Mouse (Mus musculus): ENCODE data around the gene Zbtb24. TPM values are rescaled to one million over a fixed set of nuclear protein-coding genes. Genes with fewer than 3 reads are reported as not detected.
A peak's percentile ranks its signal among the peaks of the same experiment; 100 is the strongest.

The Zbtb24 gene
- total RNA-seq, 2 experiments from 2014 or later: 20.1 to 23.1 TPM

- no peak for DNase-seq
These were observed 17.1 kb downstream of the Zbtb24 start for GRCm38 (mm10) chr10:41467325-41467724.

DNA sequence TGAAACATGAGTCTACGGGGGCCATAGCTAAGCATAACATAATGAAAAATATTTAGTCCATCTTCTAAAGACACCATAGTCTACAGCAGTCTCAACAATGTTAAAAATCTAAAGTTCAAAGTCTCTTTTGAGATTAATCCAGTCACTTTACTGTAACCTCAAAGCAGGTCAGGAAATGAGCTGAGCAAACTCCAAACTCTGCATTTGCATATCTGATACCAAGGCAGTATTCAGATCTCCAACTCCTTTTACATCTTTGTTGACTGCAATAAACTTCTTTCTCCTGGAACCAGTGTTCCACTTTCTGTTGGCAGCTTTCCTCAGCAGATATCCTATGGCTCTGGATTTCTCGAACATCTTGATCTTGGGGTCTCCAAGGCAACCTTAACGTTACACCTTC is 20.5 kb downstream of the Zbtb24 start:
- DNase-seq: no peak

DNA sequence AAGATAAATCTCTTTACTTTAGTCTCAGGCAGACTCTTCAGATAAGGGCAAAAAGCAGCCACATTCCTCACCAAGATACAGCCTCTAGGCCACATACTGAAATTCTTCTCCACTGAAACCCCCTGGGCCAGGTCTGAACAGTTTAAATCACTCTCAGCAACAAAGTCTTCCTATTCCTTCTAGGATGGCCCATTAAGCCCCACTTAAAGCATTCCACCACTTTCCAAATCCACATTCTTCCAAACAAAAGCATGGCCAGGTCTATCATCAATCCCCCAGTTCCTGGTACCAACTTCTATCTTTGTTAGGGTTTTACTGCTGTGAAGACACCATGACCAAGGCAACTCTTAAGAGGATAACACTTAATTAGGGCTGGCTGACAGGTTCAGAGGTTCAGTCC is 22.4 kb downstream of the Zbtb24 start:
- no peak for DNase-seq

DNA sequence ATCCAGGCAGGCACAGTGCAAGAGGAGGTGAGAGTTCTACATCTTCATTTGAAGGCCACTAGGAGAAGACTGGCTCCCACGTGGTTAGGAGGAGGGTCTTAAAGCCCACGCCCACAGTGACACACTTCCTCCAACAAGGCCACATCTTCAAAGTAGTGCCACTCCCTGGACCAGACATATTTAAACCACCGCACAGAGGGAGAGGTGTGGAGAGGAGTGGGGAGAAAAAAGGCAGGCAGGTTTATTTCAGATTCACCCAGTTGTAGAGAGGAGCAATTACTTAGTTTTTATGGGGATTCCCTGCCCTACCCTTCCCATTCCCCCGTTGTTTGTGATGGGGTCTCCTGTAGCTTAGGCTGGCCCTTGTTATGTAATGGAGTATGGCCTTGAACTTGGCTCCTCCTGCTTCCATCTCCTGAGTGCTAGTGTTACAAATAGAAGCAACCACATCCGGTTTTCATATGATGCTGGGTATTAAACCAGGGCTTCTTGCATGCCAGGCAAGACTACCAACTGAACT is 22.8 kb downstream of the Zbtb24 start:
- DNase-seq: no peak

DNA sequence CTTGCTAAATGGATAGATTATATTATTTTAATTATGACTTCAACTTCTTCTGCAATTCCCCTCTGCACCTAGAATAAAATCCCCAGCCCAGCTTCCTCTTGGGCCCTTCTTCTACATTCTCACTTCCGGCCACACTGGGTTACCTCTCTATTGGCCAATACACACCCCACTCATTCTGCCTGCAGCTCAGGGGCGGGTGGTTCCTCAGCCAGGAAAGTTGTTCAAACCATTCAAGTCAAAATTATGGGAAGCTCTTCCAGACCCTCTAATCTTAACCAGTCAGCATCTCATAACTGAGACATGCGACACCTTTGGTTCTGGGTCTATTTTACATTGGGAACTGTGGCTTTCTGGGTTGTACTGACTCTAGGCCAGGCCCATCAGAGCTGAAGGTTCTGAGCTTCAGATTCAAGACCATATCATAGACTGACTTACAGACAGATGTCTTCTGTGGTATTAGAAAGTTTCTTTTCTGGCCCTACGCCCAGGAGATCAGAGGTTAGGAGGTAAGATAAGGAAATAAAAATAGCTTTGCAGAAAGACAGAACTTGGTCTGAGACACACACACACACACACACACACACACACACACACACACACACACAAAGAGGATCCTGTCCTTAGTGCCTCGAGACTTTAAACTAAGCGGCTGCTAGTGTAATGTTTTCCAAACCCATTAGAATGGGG is 23.7 kb downstream of the Zbtb24 start:
- no peak for DNase-seq

GRCm38 (mm10) chr10:41474981-41475391 is 24.8 kb downstream of the Zbtb24 start:
- DNase-seq: no peak

GRCm38 (mm10) chr10:41476171-41477017 is 26.2 kb downstream of the Zbtb24 start, which contains the start of gene Mical1:
Mical1 (plus strand) TSS chr10:41476314.
- peak; percentile 34 to 51 for DNase-seq

DNA sequence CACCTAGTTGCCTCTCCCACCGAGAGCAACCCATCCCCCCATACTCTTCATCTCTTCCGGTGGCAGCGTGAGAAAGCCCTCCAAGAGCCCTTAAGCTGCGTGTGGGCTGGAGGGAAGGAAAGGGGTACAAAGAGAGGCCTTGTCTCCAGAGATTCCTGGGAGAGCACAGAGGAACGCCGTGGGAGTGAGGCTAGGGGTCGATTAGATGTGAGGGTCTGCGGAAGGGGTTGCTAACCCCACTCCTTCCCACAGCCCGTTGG is 26.8 kb downstream of the Zbtb24 start:
- DNase-seq: no peak

DNA sequence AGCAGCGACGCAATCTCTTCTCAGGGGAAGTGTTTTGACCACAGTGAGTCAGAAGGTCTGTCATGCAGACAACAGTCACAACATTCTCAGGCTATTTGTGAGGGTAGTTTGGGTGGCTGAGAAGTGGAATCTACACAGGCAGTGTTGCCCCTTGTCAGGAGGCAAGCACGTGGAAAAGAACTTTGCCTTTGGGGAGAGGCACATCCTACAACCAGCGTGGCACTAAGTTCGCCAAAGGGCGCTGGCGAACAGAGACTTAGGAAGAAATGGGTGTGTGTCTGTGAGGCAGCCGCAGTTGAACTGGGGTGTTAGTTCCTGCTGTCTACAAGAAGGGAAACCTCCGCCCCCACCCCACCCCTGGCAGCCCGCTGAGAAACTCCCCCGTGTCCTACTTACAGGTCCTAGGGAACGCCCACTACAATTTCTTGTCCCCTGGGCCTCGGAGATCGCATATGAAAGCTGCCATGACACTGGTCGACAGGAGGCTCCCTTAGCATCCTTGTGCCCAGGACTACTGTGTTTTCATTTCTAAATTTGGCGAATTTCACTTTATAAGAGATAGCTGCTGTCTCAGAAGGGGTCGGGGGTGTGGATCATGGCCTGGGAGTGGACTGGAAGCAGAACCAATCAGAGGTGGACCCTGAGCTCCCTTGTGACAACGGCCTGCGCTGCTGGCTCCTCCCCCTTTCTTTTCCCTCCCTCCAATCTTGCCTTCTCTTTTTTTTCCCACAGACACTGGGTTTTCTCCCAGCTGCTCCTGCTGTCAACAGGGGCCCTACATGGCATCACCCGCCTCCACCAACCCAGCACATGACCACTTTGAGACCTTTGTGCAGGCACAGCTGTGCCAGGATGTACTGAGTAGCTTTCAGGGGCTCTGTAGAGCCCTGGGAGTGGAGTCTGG is 27.3 kb downstream of the Zbtb24 start:
- DNase-seq: peak; percentile 36 to 44

DNA sequence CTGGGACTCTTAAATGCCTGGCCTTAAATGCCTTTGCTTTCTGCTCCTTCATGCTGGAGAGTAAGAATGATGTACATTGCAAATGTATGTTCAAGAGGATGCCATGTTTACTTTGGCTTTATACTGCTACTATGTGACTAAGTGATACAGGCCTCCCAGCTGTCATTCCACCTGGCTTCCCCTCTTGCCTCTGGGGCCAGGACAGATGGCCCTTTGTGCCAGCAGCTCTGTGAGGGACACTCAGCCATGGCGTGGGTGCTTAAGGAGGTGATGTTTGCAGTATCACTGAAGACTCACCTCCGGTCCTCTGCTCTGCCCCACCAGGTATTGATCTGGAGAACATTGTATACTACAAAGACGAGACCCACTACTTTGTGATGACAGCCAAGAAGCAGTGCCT is 29.8 kb downstream of the Zbtb24 start:
- no peak for DNase-seq

- no peak for DNase-seq
These were observed 31.0 kb downstream of the Zbtb24 start for GRCm38 (mm10) chr10:41480938-41481880.

DNA sequence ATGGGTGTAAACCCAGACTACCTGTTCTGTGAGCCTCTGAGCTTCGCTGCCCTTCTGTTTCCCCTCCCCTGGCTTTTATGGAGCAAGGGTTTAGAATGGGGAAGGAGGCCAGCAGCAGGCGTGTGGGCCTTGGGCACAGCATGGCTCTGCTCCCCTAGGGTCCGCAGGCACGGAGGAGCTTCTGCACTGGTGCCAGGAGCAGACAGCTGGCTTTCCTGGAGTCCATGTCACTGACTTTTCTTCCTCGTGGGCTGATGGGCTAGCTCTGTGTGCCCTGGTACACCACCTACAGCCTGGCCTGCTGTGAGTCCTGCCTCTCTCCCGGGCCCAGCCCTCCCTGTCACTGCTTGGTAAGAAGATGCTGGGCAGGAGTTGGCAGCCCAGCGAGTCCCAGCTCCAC is 32.3 kb downstream of the Zbtb24 start:
- no peak for DNase-seq

DNA sequence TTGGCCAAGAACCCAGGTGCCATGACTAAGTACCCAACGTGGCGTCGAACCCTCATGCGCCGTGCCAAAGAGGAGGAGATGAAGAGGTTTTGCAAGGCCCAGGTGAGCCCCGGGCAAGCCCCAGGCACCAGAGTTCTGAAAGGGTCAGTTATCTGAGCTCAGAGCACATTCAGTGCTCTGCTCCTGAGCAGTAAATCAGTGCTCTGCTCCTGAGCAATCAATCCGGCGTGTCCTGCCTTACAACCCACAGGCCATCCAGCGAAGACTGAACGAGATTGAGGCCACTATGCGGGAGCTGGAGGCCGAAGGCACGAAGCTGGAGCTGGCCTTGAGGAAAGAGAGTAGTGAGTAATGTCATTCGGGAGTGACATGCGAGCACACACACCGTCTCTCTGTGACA is 35.6 kb downstream of the Zbtb24 start:
- DNase-seq: no peak

GRCm38 (mm10) chr10:41486506-41487170 is 36.5 kb downstream of the Zbtb24 start:
- no peak for DNase-seq

- no peak for DNase-seq
These were observed 38.7 kb downstream of the Zbtb24 start for GRCm38 (mm10) chr10:41488877-41489276.

- DNase-seq: no peak
These were observed 39.1 kb downstream of the Zbtb24 start for GRCm38 (mm10) chr10:41489294-41489693.

DNA sequence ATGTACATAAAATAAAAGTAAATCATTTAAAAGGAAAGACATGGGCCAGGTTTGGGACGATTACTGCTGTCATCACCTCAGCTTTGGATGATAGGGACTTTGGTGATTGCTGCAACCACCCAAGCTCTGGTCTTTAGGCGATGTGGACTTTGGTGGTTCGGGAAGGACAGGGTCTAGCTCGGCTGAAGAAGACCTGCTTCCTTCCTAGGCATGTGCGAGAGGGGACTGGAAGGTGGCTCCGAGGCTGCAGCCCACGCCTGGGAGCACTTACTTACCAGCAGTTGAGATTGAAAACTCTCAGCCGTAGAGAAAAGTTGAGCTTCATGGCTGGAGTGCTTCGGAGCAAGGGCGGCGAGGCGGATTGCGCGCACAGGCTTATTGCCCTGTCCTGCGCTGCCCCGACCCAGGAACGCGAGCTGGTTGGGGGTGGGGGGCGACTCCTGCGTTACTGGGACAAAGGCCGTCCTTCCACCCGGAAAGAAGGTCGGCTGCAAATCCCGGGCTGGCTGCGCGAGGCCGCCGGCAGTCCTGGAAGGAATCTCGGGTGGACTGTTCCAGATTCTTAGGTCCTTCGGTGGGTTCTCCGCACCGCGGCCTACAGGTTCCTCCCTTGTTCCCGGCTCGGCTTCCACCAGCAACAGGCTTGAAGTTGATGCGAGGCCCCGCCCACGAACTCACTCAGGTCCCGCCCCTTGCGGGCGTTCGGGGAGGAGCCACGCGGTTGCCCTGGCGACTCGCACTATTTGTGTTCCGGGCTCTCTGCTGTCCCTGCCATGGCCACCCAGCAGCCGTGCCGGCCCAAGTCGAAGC is 39.7 kb downstream of the Zbtb24 start, which contains the start of the genes Smpd2 and Ppil6:
Gene Smpd2, minus strand, starts transcription at position 662 of the 810 bp plus-strand sequence.
Gene Ppil6, plus strand, starts transcription at position 732 of the 810 bp plus-strand sequence.
- peak; percentile 93 for DNase-seq

GRCm38 (mm10) chr10:41490518-41490873 is 40.3 kb downstream of the Zbtb24 start:
- no peak for DNase-seq

- DNase-seq: no peak
These were observed 40.9 kb downstream of the Zbtb24 start for GRCm38 (mm10) chr10:41491111-41491510.

DNA sequence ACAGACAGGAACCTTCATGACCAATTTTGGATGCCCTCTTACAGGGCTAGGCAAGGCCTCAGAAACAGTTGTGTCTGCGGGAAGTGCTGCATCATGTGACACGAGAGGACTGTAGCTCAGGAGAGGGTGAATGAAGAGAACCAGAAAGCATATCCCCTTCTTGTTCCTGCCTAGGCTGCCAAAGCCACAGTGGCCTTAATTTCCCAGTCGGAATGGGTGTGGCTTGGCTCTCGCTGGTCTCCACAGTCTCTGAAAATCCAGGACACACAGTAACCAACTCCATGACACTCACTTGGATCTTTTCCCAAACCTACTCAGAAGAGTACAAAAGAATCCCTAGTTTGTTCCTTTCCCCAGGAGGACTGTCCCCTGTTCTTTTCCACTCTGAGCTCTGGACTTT is 50.8 kb downstream of the Zbtb24 start:
- peak; percentile 21 to 38 for DNase-seq

All from layer of hippocampus, postnatal 36 days (tissue).